Mouse (Mus musculus) layer of hippocampus, postnatal 25 days (tissue): ENCODE results near the gene Gpsm3. TPM values are rescaled to one million over a fixed set of nuclear protein-coding genes. Genes with fewer than 3 reads are reported as not detected.

Experiments used
- DNase-seq, 2 experiments: peaks; one replicate each; pipeline ENCODE4 v3.0.0; 2022; ENCODE audit warnings: mixed read lengths in 2 of 2, low spot score in 1 of 2; ENCODE audit errors: extremely low spot score in 1 of 2
- total RNA-seq, 2 experiments: library from RNA; stranded (reverse); gene quantifications; 2 replicates each; pipeline ENCODE4 v1.2.3; 2021

The Gpsm3 gene
- total RNA-seq, 2 experiments from 2014 or later = 1.3 to 2.1 TPM

GRCm38 (mm10) chr17:34627943-34628643 lies 38.5 kb downstream of the Gpsm3 start, which contains the start of gene Ppt2:
Gene Ppt2 (minus strand): TSS chr17:34628510.
- DNase-seq = no peak

GRCm38 (mm10) chr17:34628644-34628967 lies 39.0 kb downstream of the Gpsm3 start:
- DNase-seq = no peak

GRCm38 (mm10) chr17:34629221-34629751 lies 39.7 kb downstream of the Gpsm3 start, which contains the start of gene Prrt1:
Gene Prrt1 (plus strand): TSS chr17:34629533.
- DNase-seq = no peak

- no peak for DNase-seq
Observed at GRCm38 (mm10) chr17:34629796-34630603, 40.4 kb downstream of the Gpsm3 start.

DNA sequence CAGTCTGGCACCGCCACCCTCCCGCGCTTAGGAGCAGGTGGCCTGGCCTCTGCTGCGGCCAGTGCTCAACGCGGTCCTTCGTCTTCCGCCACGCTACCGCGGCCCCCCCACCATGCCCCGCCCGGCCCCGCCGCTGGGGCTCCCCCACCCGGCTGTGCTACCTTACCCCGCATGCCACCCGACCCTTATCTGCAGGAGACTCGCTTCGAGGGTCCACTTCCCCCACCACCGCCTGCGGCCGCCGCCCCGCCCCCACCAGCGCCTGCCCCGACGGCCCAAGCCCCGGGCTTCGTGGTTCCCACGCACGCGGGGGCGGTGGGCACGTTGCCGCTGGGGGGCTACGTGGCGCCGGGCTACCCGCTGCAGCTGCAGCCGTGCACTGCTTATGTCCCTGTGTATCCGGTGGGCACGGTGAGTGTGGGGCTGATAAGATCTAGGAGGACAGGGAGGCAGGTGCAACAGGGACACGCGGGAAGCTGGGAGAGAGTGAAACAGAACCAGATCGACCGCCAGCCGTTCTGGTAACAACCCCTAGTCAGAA lies 41.2 kb downstream of the Gpsm3 start:
- no peak for DNase-seq

DNA sequence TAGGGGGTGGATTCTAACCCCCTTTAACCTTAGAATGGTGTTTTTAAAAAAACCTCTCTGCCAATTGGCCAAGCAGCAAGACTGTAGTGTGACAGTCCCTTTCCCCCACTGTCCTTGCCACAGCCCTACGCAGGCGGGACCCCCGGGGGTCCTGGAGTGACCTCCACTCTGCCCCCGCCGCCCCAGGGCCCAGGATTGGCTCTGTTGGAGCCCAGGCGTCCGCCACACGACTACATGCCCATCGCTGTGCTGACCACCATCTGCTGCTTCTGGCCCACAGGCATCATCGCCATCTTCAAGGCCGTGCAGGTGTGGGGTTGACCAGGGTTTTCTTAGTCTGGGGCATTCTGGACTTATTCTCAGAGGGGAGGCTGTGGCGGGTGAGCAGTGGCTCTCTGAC lies 42.0 kb downstream of the Gpsm3 start:
- DNase-seq = no peak

- DNase-seq = peak; percentile 74 to 80
Observed at GRCm38 (mm10) chr17:34632261-34632691, 42.7 kb downstream of the Gpsm3 start.

- DNase-seq = no peak
Observed at GRCm38 (mm10) chr17:34635671-34636070, 46.1 kb downstream of the Gpsm3 start.

DNA sequence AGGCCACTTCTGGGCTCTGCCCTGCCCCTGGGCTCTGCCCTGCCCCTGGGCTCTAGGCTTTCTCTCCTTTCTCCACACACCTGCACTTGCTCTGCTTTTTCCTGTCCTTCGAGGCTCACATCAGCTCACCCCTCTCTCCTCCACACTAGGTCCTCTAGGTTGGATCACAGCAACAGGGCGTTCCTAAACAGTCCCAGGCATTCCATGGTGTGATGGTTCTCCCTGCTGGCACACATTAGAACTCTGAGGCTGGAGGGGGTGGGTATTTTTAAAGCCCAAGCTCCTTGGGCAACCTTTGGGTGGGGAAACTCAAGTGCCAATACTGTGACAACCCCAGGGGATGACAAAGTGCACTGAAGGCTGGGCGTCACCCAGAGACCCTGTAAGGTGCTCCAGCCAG lies 47.9 kb downstream of the Gpsm3 start:
- no peak for DNase-seq

DNA sequence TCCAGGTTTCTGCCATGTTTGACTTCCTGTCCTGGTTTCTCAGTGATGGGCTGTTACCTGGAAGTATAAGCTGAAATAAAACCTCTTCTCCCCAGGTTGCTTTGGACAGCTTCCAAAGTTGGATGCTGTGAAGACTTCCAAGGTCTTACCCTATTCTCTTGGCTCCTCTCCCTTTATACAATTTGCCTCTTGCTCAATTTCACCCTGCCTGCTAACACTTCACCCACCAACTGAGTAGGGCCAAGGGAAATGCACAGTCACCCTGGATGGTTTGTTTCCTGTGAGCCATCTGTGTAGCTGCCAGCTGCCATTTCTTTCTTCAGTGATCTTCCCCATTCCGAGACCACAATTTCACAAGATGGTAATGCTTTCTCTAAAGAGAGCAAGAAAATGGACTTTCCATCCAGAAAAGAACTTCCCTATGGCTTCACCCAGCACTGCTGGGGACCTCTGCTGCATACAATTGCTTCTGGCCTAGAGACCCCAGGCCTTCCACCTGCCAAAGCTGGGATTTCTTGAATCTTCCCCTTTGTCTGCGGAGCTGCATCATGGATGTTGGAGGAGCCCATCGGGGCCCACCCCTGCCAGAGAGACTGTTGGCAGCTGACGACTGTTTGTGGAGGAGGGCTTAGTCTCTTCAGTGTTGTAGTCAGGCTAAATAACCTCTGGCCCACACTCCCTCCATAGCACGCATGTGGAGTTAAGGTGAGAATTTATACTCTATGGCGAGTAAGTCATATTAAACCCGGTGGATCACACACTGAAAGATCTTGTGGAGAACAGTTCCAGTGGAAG lies 50.1 kb downstream of the Gpsm3 start:
- DNase-seq = no peak

- DNase-seq = no peak
Observed at GRCm38 (mm10) chr17:34640778-34641601, 51.4 kb downstream of the Gpsm3 start.

Other genes starting within 250 kb of the Gpsm3 start
- 1 to 10 TPM in 1 of 2 experiments, under 1 TPM in 1; 0.86 to 1.1 TPM for gene Btnl2, start 235.0 kb upstream of the Gpsm3 start, total RNA-seq
- gene Btnl1, start 212.7 kb upstream of the Gpsm3 start, total RNA-seq = not detected
- gene BC051142, start 191.0 kb upstream of the Gpsm3 start, total RNA-seq = 1 to 10 TPM; 3.3 to 4.0 TPM
- not detected for gene Btnl4, start 112.5 kb upstream of the Gpsm3 start, total RNA-seq
- not detected for gene Btnl6, start 72.5 kb upstream of the Gpsm3 start, total RNA-seq
- 10 to 100 TPM in 1 of 2 experiments, 1 to 10 TPM in 1; 9.5 to 11.2 TPM for gene Notch4, start 25.5 kb upstream of the Gpsm3 start, total RNA-seq
- 10 to 100 TPM; 55.8 to 61.5 TPM for gene Pbx2, start 1.5 kb downstream of the Gpsm3 start, total RNA-seq
- 1 to 10 TPM in 1 of 2 experiments, under 1 TPM in 1; 0.94 to 1.1 TPM for gene Ager, start 8.1 kb downstream of the Gpsm3 start, total RNA-seq
- 10 to 100 TPM; 81.0 to 85.5 TPM for gene Rnf5, start 13.9 kb downstream of the Gpsm3 start, total RNA-seq
- gene Agpat1, start 14.5 kb downstream of the Gpsm3 start, total RNA-seq = 100 to 1,000 TPM; 170 to 172 TPM
- 1 to 10 TPM; 2.1 to 3.7 TPM for gene Egfl8, start 26.2 kb downstream of the Gpsm3 start, total RNA-seq
- 10 to 100 TPM; 42.4 to 48.4 TPM for gene Ppt2, start 38.7 kb downstream of the Gpsm3 start, total RNA-seq
- 100 to 1,000 TPM; 259 to 330 TPM for gene Prrt1, start 39.7 kb downstream of the Gpsm3 start, total RNA-seq
- 10 to 100 TPM; 14.1 to 14.9 TPM for gene Fkbpl, start 55.0 kb downstream of the Gpsm3 start, total RNA-seq
- gene Atf6b, start 57.3 kb downstream of the Gpsm3 start, total RNA-seq = 100 to 1,000 TPM in 1 of 2 experiments, 10 to 100 TPM in 1; 97.1 to 102 TPM
- 1 to 10 TPM; 7.1 to 9.0 TPM for gene Tnxb, start 80.7 kb downstream of the Gpsm3 start, total RNA-seq
- gene C4b, start 154.1 kb downstream of the Gpsm3 start, total RNA-seq = 10 to 100 TPM; 16.5 to 17.5 TPM
- gene Cyp21a1, start 214.8 kb downstream of the Gpsm3 start, total RNA-seq = under 1 TPM; 0.12 to 0.19 TPM
- gene Stk19, start 247.1 kb downstream of the Gpsm3 start, total RNA-seq = 10 to 100 TPM; 57.3 to 59.8 TPM
- gene Dxo, start 247.2 kb downstream of the Gpsm3 start, total RNA-seq = 10 to 100 TPM; 36.7 to 37.7 TPM